Mouse (Mus musculus) limb, embryonic 15.5 days (tissue): ENCODE measurements at regions not wholly inside any gene's neighbourhood (a gene's known extent, or its start where the extent isn't known, plus 50 kb on each side); places are given as distances from the start of the nearest gene placed in this dataset.

Source experiments
- ATAC-seq: fragments of 200-750 bp; cut with Nextera tagmentation; 2 replicates; pipeline ENCODE4 v1.8.0; 2017; ENCODE audit warnings: low read depth, moderate TSS enrichment; ENCODE audit not compliant: insufficient number of reproducible peaks, low FRiP score, low TSS enrichment
- H3K27ac ChIP-seq: fragments of 300-500 bp; sonication (generic); 2 replicates; pipeline ENCODE4 v1.5.1; 2015; ENCODE audit warnings: moderate library complexity, mild to moderate bottlenecking, inconsistent platforms
- H3K27me3 ChIP-seq: fragments of 300-500 bp; sonication (generic); 2 replicates; pipeline ENCODE4 v1.6.1; 2015; ENCODE audit warnings: inconsistent platforms
- H3K36me3 ChIP-seq: fragments of 300-500 bp; sonication (generic); 2 replicates; pipeline ENCODE4 v1.6.1; 2015; ENCODE audit warnings: inconsistent platforms
- H3K4me1 ChIP-seq: fragments of 300-500 bp; sonication (generic); 2 replicates; pipeline ENCODE4 v1.6.1; 2015; ENCODE audit warnings: inconsistent platforms
- H3K4me2 ChIP-seq: fragments of 300-500 bp; sonication (generic); 2 replicates; pipeline ENCODE4 v1.6.1; 2015; ENCODE audit warnings: mild to moderate bottlenecking, inconsistent platforms
- H3K4me3 ChIP-seq: fragments of 300-500 bp; sonication (generic); 2 replicates; pipeline ENCODE4 v1.5.1; 2015; ENCODE audit warnings: mild to moderate bottlenecking, inconsistent platforms
- H3K9ac ChIP-seq: fragments of 300-500 bp; sonication (generic); 2 replicates; pipeline ENCODE4 v1.6.1; 2015; ENCODE audit warnings: inconsistent platforms
- H3K9me3 ChIP-seq: fragments of 300-500 bp; sonication (generic); 2 replicates; pipeline ENCODE4 v1.6.1; 2016; ENCODE audit warnings: inconsistent platforms
- WGBS: fragments of 180-500 bp; shearing (Covaris S2); methylation state at CpG from one replicate; pipeline ENCODE4 v1.1.7; 2015; 5-methylcytosine and 5-hydroxymethylcytosine counted together

GRCm38 (mm10) chr13:70343191-70343734, 294.2 kb downstream of the Ice1 start:
- Histone ChIP-seq H3K4me3 (no peak overlapping the region), H3K4me1 (no peaks in the 10 kb centered on the region), H3K4me2 (no peak overlapping the region), H3K9me3 (no peaks in the 10 kb centered on the region), H3K27ac (no peak overlapping the region), H3K27me3 (no peaks in the 10 kb centered on the region), H3K36me3 (no peaks in the 10 kb centered on the region), H3K9ac (no peak overlapping the region)
- WGBS = 91% methylated on average over 1 of the region's 1 CpGs
- ATAC-seq = no peak

DNA sequence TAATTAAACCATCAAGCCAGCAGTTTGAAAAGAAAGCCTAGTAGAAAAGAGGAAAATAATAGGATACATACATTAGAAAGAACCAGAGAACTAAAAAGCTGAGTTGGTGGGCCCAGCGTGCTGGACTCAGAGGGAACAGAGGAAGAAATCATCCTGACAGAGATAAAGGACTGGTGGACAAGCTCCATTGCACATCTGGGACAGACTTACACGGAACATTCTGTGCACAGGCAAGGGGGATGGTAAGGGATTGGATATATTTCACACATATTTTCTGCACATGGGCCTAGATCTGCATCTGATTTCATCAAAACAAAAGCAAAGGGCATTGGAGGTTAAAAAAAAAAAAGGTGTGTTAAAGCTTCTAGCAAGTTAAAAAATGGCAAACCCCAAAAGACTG, 293.5 kb downstream of the Ice1 start:
- Histone ChIP-seq H3K4me2 (no peak overlapping the region), H3K27me3 (no peaks in the 10 kb centered on the region), H3K9ac (no peak overlapping the region), H3K36me3 (no peaks in the 10 kb centered on the region), H3K4me3 (no peak overlapping the region), H3K27ac (no peak overlapping the region), H3K9me3 (no peaks in the 10 kb centered on the region), H3K4me1 (no peaks in the 10 kb centered on the region)
- WGBS = 61% methylated on average over 2 of the region's 2 CpGs
- ATAC-seq = no peak

GRCm38 (mm10) chr13:70344311-70344710, 293.1 kb downstream of the Ice1 start:
- no peaks in the 10 kb centered on the region for H3K27me3 ChIP-seq
- H3K9me3 ChIP-seq = no peaks in the 10 kb centered on the region
- no peak for ATAC-seq
- 69% methylated on average over 5 of the region's 5 CpGs for WGBS
- no peak overlapping the region for H3K4me2 ChIP-seq
- no peaks in the 10 kb centered on the region for H3K36me3 ChIP-seq
- H3K4me1 ChIP-seq = no peaks in the 10 kb centered on the region
- no peak overlapping the region for H3K27ac ChIP-seq
- H3K4me3 ChIP-seq = no peak overlapping the region
- no peak overlapping the region for H3K9ac ChIP-seq

GRCm38 (mm10) chr13:70348456-70348855, 289.0 kb downstream of the Ice1 start:
- no peak overlapping the region for H3K9ac ChIP-seq

GRCm38 (mm10) chr13:70348965-70349364, 288.5 kb downstream of the Ice1 start:
- no peak overlapping the region for H3K9ac ChIP-seq
- H3K4me3 ChIP-seq = no peak overlapping the region
- H3K4me1 ChIP-seq = no peaks in the 10 kb centered on the region
- no peak overlapping the region for H3K4me2 ChIP-seq
- H3K36me3 ChIP-seq = no peaks in the 10 kb centered on the region
- ATAC-seq = no peak
- H3K27ac ChIP-seq = no peak overlapping the region
- H3K9me3 ChIP-seq = no peaks in the 10 kb centered on the region
- WGBS = 57% methylated on average over 2 of the region's 2 CpGs
- no peaks in the 10 kb centered on the region for H3K27me3 ChIP-seq

More at GRCm38 (mm10) chr13:70348456-70348855, 289.0 kb downstream of the Ice1 start:
- no peak overlapping the region for H3K4me2 ChIP-seq
- H3K36me3 ChIP-seq = no peaks in the 10 kb centered on the region
- no peaks in the 10 kb centered on the region for H3K27me3 ChIP-seq
- no peak for ATAC-seq
- no peak overlapping the region for H3K27ac ChIP-seq
- 86% methylated on average over 4 of the region's 4 CpGs for WGBS
- no peaks in the 10 kb centered on the region for H3K9me3 ChIP-seq
- no peak overlapping the region for H3K4me3 ChIP-seq
- no peaks in the 10 kb centered on the region for H3K4me1 ChIP-seq

- Histone ChIP-seq H3K27me3 (no peaks in the 10 kb centered on the region), H3K4me2 (no peak overlapping the region), H3K27ac (no peak overlapping the region), H3K4me3 (no peak overlapping the region), H3K4me1 (no peaks in the 10 kb centered on the region), H3K9me3 (no peaks in the 10 kb centered on the region), H3K36me3 (no peaks in the 10 kb centered on the region), H3K9ac (no peak overlapping the region)
- WGBS = 68% methylated on average over 2 of the region's 2 CpGs
- ATAC-seq = no peak
Observed at GRCm38 (mm10) chr13:70369647-70370046, 267.8 kb downstream of the Ice1 start.

- H3K9ac ChIP-seq = no peak overlapping the region
- H3K4me3 ChIP-seq = no peak overlapping the region
- H3K27me3 ChIP-seq = no peaks in the 10 kb centered on the region
- H3K4me1 ChIP-seq = no peaks in the 10 kb centered on the region
- H3K9me3 ChIP-seq = no peaks in the 10 kb centered on the region
- no peak for ATAC-seq
- H3K27ac ChIP-seq = no peak overlapping the region
- WGBS = 61% methylated on average over 6 of the region's 6 CpGs
- no peaks in the 10 kb centered on the region for H3K36me3 ChIP-seq
- no peak overlapping the region for H3K4me2 ChIP-seq
Observed at GRCm38 (mm10) chr13:70380772-70381171, 256.7 kb downstream of the Ice1 start.

DNA sequence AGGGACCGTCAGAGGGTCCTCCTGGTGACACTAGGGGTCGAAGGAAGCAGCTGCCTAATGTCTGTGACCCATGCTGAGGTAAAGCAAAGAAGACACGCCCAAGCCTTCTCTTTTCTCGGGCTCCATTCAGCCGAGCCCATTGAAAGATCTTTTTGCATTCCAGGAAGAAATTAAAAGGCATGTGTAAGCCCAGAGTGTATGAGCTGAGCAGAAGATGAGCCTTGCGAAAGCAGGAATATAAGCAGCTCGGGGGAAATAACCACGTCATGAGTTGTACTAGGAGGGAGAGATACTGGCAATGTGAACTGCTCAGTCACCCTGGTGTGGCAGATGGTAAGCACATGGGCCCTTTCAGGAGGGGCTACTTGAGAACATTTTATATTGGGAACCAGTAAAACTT, 252.1 kb downstream of the Ice1 start:
- H3K27ac ChIP-seq = no peak overlapping the region
- H3K36me3 ChIP-seq = no peaks in the 10 kb centered on the region
- no peaks in the 10 kb centered on the region for H3K27me3 ChIP-seq
- no peak for ATAC-seq
- no peak overlapping the region for H3K4me3 ChIP-seq
- H3K9ac ChIP-seq = no peak overlapping the region
- H3K4me1 ChIP-seq = no peaks in the 10 kb centered on the region
- no peaks in the 10 kb centered on the region for H3K9me3 ChIP-seq
- H3K4me2 ChIP-seq = no peak overlapping the region
- 53% methylated on average over 8 of the region's 8 CpGs for WGBS

- Histone ChIP-seq H3K4me3 (no peak overlapping the region), H3K36me3 (no peaks in the 10 kb centered on the region), H3K9ac (no peak overlapping the region), H3K9me3 (no peaks in the 10 kb centered on the region), H3K27ac (no peak overlapping the region), H3K4me1 (no peaks in the 10 kb centered on the region), H3K4me2 (no peak overlapping the region), H3K27me3 (no peaks in the 10 kb centered on the region)
- ATAC-seq = no peak
- 85% methylated on average over 1 of the region's 1 CpGs for WGBS
Observed at GRCm38 (mm10) chr13:70412788-70413187, 224.6 kb downstream of the Ice1 start.

DNA sequence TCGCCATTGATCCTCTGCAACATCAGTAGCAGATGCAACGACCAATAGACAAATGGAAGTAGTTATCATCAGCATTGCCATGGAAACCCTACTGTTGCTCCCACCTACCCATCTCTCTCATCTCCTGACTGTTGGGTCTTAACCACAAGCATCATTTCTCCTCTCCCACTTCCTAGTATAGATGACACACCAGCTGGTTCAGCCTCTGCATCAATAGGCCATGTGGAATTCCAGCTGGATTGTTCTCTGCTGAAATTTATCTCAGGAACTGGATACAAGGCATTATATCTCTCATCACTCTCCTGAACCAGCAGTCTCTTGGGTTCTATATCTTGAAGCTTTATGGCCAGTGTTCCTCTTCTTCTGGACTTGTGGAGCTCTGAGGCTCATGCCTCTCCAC, 219.3 kb downstream of the Ice1 start:
- Histone ChIP-seq H3K4me3 (no peak overlapping the region), H3K9me3 (no peaks in the 10 kb centered on the region), H3K27me3 (no peaks in the 10 kb centered on the region), H3K27ac (no peak overlapping the region), H3K4me2 (no peak overlapping the region), H3K4me1 (no peaks in the 10 kb centered on the region), H3K36me3 (no peaks in the 10 kb centered on the region), H3K9ac (no peak overlapping the region)
- WGBS = 82% methylated on average over 2 of the region's 2 CpGs
- ATAC-seq = no peak

GRCm38 (mm10) chr13:70439419-70439818, 198.0 kb downstream of the Ice1 start:
- Histone ChIP-seq H3K36me3 (no peaks in the 10 kb centered on the region), H3K4me3 (no peak overlapping the region), H3K4me2 (no peak overlapping the region), H3K9me3 (no peaks in the 10 kb centered on the region), H3K4me1 (no peaks in the 10 kb centered on the region), H3K27me3 (no peaks in the 10 kb centered on the region), H3K9ac (no peak overlapping the region), H3K27ac (no peak overlapping the region)
- no peak for ATAC-seq
- 61% methylated on average over 1 of the region's 1 CpGs for WGBS

- Histone ChIP-seq H3K27me3 (no peaks in the 10 kb centered on the region), H3K27ac (no peak overlapping the region), H3K4me1 (no peaks in the 10 kb centered on the region), H3K4me3 (no peak overlapping the region), H3K4me2 (no peak overlapping the region), H3K9ac (no peak overlapping the region), H3K9me3 (no peaks in the 10 kb centered on the region), H3K36me3 (no peaks in the 10 kb centered on the region)
- no peak for ATAC-seq
- WGBS = 89% methylated on average over 4 of the region's 4 CpGs
Observed at GRCm38 (mm10) chr13:70446940-70447339, 190.5 kb downstream of the Ice1 start.
